Mouse (Mus musculus): Measurements from ENCODE around the gene Abi2.

GRCm38 (mm10) chr1:60485649-60486048, 76.2 kb downstream of the Abi2 start:
- TF ChIP-seq SMC3 (IDR thresholded peaks at IDR 0.05; ENCODE audit: low read depth, low read length) = no peak
- TF ChIP-seq HCFC1 (IDR thresholded peaks at IDR 0.05; ENCODE audit: low read depth, low read length) = no peak
- TF ChIP-seq POLR2A (IDR thresholded peaks at IDR 0.05; ENCODE audit: control insufficient read depth in 1 of 2, insufficient read depth in 1 of 2, low read depth in 1 of 2, low read length in 2 of 2, poor library complexity in 1 of 2) = no peak
- TF ChIP-seq POLR2AphosphoS2 (IDR thresholded peaks at IDR 0.05; ENCODE audit: low read length) = no peak
- no peak for TF ChIP-seq MAZ (IDR thresholded peaks at IDR 0.05; ENCODE audit: low read depth, low read length)
- no peak for TF ChIP-seq MXI1 (IDR thresholded peaks at IDR 0.05; ENCODE audit: low read depth, low read length)
- TF ChIP-seq MAFK (IDR thresholded peaks at IDR 0.05; ENCODE audit: borderline replicate concordance, low read depth, low read length) = no peak

Data from MEL (cell line).